Mouse (Mus musculus) midbrain, embryonic 10.5 days (tissue): ENCODE data around the gene Flcn. TPM values are rescaled to one million over a fixed set of nuclear protein-coding genes. Genes with fewer than 3 reads are reported as not detected.
"Not testable (repeated sequence)": the region's sequence is repeated elsewhere in the genome, so short reads cannot be mapped to it uniquely, and the experiment has no call there.

Source experiments
- DNase-seq: peaks from one replicate; pipeline ENCODE4 v3.0.0-alpha.2; 2017; ENCODE audit warnings: low spot score
- H3K27ac ChIP-seq: fragments of 300-500 bp; sonication (generic); replicated peaks from 2 replicates; pipeline ENCODE4 v1.5.1; 2016; ENCODE audit warnings: mild to moderate bottlenecking
- H3K27me3 ChIP-seq: fragments of 300-500 bp; sonication (generic); 2 replicates; pipeline ENCODE4 v1.6.1; 2016; ENCODE audit warnings: low read depth, mild to moderate bottlenecking; ENCODE audit not compliant: poor library complexity, severe bottlenecking
- H3K36me3 ChIP-seq: fragments of 300-500 bp; sonication (generic); 2 replicates; pipeline ENCODE4 v1.6.1; 2016; ENCODE audit warnings: mild to moderate bottlenecking, moderate library complexity
- H3K4me1 ChIP-seq: fragments of 300-500 bp; sonication (generic); 2 replicates; pipeline ENCODE4 v1.6.1; 2016
- H3K4me3 ChIP-seq: fragments of 300-500 bp; sonication (generic); 2 replicates; pipeline ENCODE4 v1.5.1; 2016; ENCODE audit warnings: mild to moderate bottlenecking, moderate library complexity
- H3K9me3 ChIP-seq: fragments of 300-500 bp; sonication (generic); replicated peaks from 2 replicates; pipeline ENCODE4 v1.6.1; 2016; ENCODE audit warnings: mild to moderate bottlenecking
- WGBS: fragments of 180-500 bp; shearing (Covaris S2); methylation state at CpG from one replicate; pipeline ENCODE4 v1.1.7; 2016; 5-methylcytosine and 5-hydroxymethylcytosine counted together
- polyA plus RNA-seq: library from polyadenylated mRNA; unstranded; fragments of >200 nt; fragmentation: Nextera tagmentation; extraction: Ambion mirVana; gene quantifications from 2 replicates; pipeline ENCODE4 v1.2.1, GENCODE M21; 2016

The Flcn gene
- 31.7 and 32.7 TPM in 2 replicates for polyA plus RNA-seq

DNA sequence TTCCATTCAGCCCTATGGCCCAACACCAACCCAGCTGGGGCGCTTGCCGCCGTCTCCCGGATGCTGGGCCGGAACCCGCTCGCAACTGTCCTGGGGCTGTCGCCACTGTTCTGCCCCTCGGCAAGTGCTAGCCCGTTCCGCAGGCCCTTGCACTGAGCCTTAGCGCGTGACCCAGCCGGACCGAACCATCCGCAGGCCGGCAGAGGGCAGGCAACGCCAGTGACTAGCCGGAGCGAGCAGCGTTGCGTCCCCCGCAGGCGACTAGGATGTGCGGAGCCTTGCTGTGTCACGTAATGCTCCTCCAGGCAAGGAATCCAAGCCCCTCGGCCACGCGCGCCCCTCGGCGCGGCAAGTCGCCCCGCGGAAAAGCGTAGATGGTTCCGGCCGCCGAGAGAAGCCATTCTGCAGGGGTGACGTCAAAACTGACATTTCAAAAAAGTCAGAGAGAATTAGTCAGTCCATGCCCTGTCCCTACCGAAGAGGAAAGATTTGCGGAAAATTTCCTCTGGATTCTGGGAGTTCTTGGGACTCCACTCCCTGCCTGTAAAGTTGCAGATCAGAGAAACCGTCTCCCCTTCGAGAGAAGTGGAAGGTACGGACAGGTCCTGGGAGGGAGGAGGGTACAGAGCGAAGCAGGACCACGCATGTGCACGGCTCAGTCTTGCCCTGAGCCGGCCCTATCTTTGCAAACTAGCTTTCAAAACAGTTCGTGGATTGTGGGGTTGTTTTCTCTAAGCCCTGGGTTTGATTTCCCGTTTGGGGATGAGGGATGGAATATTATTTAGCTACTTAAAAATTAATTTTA is at the start of gene Flcn:
Gene Flcn, minus strand, starts transcription at position 347 of the 805 bp plus-strand sequence.
- H3K9me3 ChIP-seq, result no peaks in the 10 kb centered on the region
- H3K4me3 ChIP-seq, result peak within 1 kb of the TSS; percentile 85
- peaks cover 31% of the 10 kb centered on the region for H3K36me3 ChIP-seq
- peaks cover 25% of the 10 kb centered on the region for H3K4me1 ChIP-seq
- H3K27me3 ChIP-seq, result no peaks in the 10 kb centered on the region
- DNase-seq, result peak; percentile 86
- peak within 1 kb of the TSS; percentile 99 for H3K27ac ChIP-seq
- WGBS, result under 1% methylated on average over 52 of the region's 52 CpGs

DNA sequence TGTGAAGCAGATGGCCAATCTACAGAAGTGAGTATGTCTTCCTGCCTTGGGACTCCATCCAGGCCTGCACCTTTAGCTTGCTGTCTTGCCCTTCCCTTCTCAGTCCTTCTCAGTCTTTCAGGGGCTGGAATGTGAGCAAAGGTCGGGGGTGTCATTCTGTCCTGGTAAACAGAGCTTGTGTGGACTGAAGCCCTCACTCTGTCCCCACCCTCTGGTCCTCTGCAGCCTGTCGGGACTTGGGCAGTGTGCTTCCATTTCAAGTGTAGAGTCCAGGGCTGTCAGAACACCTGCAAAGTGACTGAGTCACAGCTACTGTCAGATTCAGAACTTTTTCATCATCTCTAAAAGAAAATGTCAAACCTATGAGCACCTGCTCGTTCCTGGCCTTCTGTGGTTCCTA is 43.0 kb upstream of the Flcn start:
- Histone ChIP-seq H3K36me3 (peaks cover 12% of the 10 kb centered on the region; the same call in 1 of the 2 replicates), H3K27me3 (no peaks in the 10 kb centered on the region)

DNA sequence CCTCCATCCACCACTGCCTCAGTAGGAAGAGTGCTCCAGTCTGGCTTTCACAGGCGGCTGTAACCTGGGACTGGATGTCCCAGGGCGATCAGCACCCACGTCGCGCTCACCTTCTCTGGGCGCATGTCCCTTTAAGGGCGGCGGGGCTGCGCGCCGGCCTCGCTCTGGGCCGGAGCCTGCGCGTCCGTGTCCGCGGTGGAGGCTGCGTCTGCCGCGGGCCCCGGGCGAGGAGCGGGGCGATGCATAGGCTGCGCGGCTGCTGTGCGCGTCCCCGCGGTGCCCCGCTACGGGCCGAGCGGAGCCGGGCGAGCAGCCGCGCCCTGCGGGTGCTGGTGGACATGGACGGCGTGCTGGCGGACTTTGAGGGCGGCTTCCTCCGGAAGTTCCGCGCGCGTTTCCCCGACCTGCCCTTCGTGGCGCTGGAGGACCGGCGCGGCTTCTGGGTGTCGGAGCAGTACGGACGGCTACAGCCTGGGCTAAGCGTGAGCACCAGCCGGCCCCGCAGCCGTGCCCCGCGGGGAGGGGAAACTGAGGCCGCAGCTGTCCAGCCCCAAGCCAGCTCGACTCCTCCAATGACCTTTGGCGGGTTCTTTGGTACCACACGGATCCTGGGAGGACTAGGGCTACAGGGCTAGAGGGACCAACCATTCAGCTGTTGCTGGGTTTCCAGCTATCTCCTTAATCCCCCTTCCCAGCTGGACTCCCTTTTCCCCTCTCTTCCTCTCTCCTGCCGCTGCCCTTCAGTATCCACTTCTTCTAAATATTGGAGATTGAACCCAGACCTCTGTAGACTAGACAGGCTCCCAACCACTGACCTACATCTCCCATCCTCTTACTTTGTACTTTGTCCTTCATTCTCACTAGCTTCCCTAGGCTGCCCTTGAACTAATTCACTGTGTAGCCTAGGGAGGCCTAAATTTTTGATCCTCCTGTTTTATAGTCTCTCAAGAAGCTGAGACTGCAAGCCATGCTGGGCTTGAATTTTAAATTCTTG is 38.4 kb upstream of the Flcn start:
- no peaks in the 10 kb centered on the region for H3K9me3 ChIP-seq
- no peaks in the 10 kb centered on the region for H3K27me3 ChIP-seq
- H3K4me3 ChIP-seq, result peak overlapping the region; percentile 85
- H3K27ac ChIP-seq, result peak overlapping the region; percentile 95
- peaks cover 25% of the 10 kb centered on the region for H3K4me1 ChIP-seq
- H3K36me3 ChIP-seq, result peaks cover 20% of the 10 kb centered on the region
- under 1% methylated on average over 69 of the region's 69 CpGs for WGBS
- DNase-seq, result peak; percentile 85

More for the DNA sequence above, 43.0 kb upstream of the Flcn start:
- Histone ChIP-seq H3K9me3 (no peaks in the 10 kb centered on the region), H3K4me3 (no peak overlapping the region), H3K4me1 (peaks cover 18% of the 10 kb centered on the region), H3K27ac (no peak overlapping the region)
- no peak for DNase-seq
- 72% methylated on average over 3 of the region's 3 CpGs for WGBS

DNA sequence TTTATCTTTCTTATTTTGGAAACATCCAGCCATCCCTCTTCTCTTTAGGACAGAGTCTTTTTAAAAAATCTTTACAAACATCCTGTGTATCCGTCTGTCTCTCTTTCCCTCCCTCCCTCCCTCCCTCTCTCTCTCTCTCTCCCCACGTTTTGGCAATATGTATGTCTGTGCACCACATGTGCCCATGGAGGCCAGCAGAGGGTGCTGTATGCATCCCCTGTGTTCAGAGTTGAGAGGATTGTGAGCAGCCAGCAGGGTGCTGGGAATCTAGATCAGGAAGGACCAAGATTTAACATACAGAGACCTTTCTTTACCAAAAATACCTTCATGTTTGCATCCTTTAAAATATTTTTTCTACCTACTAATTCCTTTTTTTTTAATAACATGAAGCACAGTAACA is 37.3 kb upstream of the Flcn start:
- WGBS, result 25% methylated on average over 2 of the region's 2 CpGs

DNA sequence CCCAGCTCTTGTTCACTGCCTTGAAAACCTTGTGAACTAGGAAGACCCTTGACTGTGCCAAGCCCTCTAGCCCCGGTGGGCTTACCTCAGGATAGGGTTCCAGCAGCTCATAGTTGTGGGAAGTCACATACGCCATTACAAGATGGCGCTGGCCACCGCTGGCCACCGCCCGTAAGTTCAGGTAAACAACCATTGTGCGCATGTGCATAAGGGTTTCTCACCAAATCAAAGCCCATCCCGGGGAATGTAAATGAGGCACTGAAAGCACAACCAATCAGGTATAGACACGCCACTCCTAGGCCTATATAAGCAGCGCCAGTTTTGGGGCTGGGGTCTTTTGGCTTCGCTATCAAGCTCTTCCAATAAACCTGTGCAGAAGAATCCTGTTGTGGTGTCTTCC is 36.5 kb upstream of the Flcn start:
- Histone ChIP-seq H3K9me3 (no peaks in the 10 kb centered on the region), H3K27ac (no peak overlapping the region), H3K4me3 (no peak overlapping the region), H3K4me1 (peaks cover 25% of the 10 kb centered on the region), H3K36me3 (peaks cover 19% of the 10 kb centered on the region), H3K27me3 (no peaks in the 10 kb centered on the region)
- DNase-seq, result no peak
- WGBS, result 94% methylated on average over 11 of the region's 11 CpGs

More for the DNA sequence above, 37.3 kb upstream of the Flcn start:
- DNase-seq, result peak; percentile 51
- peaks cover 25% of the 10 kb centered on the region for H3K4me1 ChIP-seq
- peak overlapping the region; percentile 85 for H3K4me3 ChIP-seq
- H3K27me3 ChIP-seq, result no peaks in the 10 kb centered on the region
- H3K9me3 ChIP-seq, result no peaks in the 10 kb centered on the region
- peaks cover 19% of the 10 kb centered on the region for H3K36me3 ChIP-seq
- no peak overlapping the region; the same call in 1 of the 2 replicates for H3K27ac ChIP-seq

DNA sequence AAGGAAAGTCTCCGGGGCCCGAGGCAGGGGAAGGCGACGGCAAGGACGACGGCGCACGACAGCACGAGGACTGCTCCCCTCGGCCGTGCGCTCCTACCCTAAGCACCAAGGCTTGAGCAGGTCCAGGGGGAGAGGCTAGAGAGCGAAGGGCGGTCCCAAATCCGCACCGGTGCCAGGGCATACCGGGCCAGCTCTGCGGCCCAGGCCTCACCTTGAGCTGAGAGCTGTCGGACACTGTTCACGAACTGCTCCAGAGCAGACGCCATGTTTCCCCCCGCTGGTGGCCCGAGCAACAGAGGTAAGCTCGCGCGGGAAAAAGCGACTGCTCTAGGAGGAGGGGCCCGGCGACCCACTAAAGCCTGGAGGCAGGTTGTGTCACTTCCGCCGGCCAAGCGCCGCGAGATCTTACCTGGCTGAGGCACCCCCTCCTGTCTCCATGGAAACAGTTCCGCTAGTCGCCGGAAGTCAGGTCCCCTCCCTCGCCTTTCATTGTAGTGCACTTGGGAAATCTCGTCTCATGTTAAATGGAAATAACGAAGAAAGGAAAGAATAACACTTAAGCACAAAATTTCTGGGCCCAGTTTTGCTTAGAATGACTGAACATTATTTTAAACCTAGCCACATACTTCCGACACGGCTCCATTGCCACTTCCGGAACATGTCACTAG is 29.8 kb upstream of the Flcn start, which contains the start of gene Cops3:
Gene Cops3, minus strand, starts transcription at position 380 of the 668 bp plus-strand sequence.
- H3K36me3 ChIP-seq, result peaks cover 36% of the 10 kb centered on the region
- peak within 1 kb of the TSS; percentile 99 for H3K27ac ChIP-seq
- DNase-seq, result peak; percentile 97
- H3K4me1 ChIP-seq, result peaks cover 18% of the 10 kb centered on the region
- H3K9me3 ChIP-seq, result no peaks in the 10 kb centered on the region
- peak within 1 kb of the TSS; percentile 98 for H3K4me3 ChIP-seq
- H3K27me3 ChIP-seq, result no peaks in the 10 kb centered on the region
- WGBS, result under 1% methylated on average over 43 of the region's 43 CpGs

DNA sequence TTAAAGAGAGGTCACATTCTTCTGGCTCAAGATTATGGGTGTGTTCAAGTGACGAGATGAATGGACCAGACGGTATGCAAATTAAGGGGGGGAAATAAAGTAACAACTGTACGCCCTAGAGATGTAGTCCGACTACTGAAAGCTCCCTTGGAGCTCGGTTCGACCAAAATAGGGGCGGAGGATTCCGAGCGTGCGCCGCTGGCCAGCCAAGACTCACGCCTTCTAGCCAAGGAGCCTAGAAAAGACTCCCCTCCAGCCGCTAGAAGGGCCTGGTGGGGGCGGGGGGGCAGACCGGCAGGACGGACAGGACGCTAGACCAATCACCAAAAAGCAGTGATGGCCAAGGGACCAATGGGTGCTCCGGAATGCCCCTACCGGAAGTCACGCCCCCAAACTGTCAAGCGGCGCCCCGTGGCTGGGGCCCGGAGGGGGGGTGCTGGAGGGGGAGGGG is 29.2 kb upstream of the Flcn start, which contains the start of gene Nt5m:
Gene Nt5m, plus strand, starts transcription at position 440 of the 451 bp plus-strand sequence.
- Histone ChIP-seq H3K9me3 (no peaks in the 10 kb centered on the region), H3K27ac (peak within 1 kb of the TSS; percentile 99), H3K4me1 (peaks cover 18% of the 10 kb centered on the region), H3K36me3 (peaks cover 42% of the 10 kb centered on the region), H3K27me3 (no peaks in the 10 kb centered on the region), H3K4me3 (peak within 1 kb of the TSS; percentile 98)
- under 1% methylated on average over 24 of the region's 24 CpGs for WGBS
- DNase-seq, result peak; percentile 94

DNA sequence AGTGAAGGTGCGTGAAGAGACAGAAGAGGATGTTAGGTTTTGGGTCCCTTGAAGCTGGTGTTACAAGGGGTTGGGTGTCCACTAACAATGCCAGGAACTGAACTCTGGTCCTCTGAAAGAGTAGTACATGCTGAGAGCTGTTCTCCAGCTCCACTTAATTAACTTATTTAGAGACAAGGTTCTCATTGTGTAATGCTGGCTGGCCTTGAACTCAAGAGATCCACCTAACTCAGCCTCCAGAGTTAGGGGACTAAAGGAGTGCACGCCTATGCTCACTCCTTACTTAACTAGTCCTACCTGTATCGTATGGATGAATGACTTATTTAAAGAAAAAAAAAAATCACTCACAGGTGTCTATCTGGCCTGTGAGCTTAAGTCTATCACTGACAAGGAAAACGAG is 28.6 kb upstream of the Flcn start:
- 74% methylated on average over 4 of the region's 4 CpGs for WGBS
- Histone ChIP-seq H3K27me3 (no peaks in the 10 kb centered on the region), H3K4me3 (peak overlapping the region; percentile 98), H3K36me3 (peaks cover 46% of the 10 kb centered on the region), H3K4me1 (peaks cover 18% of the 10 kb centered on the region), H3K27ac (peak overlapping the region; percentile 99; the same call in 1 of the 2 replicates), H3K9me3 (no peaks in the 10 kb centered on the region)
- DNase-seq, result no peak

DNA sequence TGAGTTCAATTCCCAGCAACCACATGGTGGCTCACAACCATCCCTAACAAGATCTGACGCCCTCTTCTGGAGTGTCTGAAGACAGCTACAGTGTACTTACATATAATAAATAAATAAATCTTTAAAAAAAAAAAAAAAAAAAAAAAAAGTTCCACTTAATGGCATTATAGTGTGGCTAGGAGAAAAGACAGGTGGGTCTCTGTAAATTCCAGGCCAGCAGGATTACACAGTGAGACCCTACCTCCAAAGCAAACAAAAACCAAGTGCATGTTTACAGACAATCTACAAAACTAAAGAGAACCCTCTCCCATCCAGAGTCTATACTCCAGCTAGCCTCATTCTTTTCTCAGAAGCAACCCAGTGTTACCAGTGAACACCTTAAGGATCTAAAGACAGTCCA is 28.0 kb upstream of the Flcn start:
- Histone ChIP-seq H3K4me3 (peak overlapping the region; percentile 98), H3K36me3 (peaks cover 52% of the 10 kb centered on the region), H3K4me1 (peaks cover 18% of the 10 kb centered on the region)
- H3K27ac ChIP-seq, DNase-seq, H3K27me3 ChIP-seq, H3K9me3 ChIP-seq: not testable (repeated sequence)
- WGBS, result no CpG with 5 or more reads among the region's 1 CpGs

DNA sequence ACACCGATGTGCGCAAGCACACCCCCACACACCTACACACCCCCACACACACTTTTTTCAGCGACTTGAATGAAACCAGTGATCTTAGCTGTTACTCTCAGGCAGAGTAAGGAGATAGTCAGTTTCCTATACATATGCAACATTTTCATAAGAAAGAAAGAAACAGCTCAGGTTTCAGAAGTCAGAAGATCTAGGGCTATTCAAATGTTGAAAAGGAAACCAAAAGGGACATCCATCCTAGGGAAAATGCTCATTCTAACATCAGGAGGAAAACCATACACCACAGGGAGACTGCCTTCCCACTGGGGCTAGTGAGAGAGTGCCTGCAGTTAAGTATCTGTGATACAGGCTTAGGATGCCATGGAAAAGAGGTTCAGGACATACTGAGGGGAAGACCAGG is 11.8 kb upstream of the Flcn start:
- Histone ChIP-seq H3K4me1 (no peaks in the 10 kb centered on the region), H3K9me3 (no peaks in the 10 kb centered on the region), H3K27ac (no peak overlapping the region), H3K36me3 (peaks cover 100% of the 10 kb centered on the region), H3K27me3 (no peaks in the 10 kb centered on the region), H3K4me3 (no peak overlapping the region)
- DNase-seq, result no peak
- WGBS, result 89% methylated on average over 3 of the region's 3 CpGs

DNA sequence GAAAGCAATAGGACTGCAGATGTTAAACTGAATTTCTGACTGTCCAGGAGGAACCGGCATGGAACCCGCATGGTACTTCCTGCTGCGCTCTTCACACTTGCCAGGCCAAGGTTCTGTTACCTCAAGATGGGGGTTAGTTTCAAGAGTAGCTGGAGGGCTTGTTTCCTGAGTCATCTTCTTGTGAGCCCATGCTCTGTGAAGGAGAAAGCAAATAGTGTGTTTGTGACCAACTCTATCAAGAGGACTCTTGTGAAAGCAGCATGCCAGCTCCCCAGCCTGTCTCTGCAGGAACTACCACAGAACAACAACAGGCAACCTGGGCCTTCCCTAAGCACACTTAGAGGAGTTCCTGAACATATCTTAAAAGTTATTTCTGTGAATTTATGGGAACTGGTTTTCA is 8.1 kb upstream of the Flcn start:
- H3K36me3 ChIP-seq, result peaks cover 76% of the 10 kb centered on the region
- no peaks in the 10 kb centered on the region for H3K4me1 ChIP-seq
- no peaks in the 10 kb centered on the region for H3K9me3 ChIP-seq
- no peak overlapping the region for H3K4me3 ChIP-seq
- 94% methylated on average over 3 of the region's 3 CpGs for WGBS
- no peak for DNase-seq
- no peak overlapping the region for H3K27ac ChIP-seq
- no peaks in the 10 kb centered on the region for H3K27me3 ChIP-seq
